In genomic region chr16:26234113-26234512, GRCm38 (mm10) we compare ENCODE assay signal across 8 mouse cellular contexts.
A peak's percentile ranks its signal among the peaks of the same experiment; 100 is the strongest.
DNase-seq lines count a peak whose midpoint lies in the region; ATAC-seq lines count a peak whose summit lies in the region.

No protein-coding gene starts in this region.

- no peaks in the 10 kb centered on the region for H3K9me3 ChIP-seq in forebrain, embryonic 16.5 days (ENCODE audit: control insufficient read depth, low read length)
- no peaks in the 10 kb centered on the region for H3K9me3 ChIP-seq in hindbrain, embryonic 14.5 days (ENCODE audit: control insufficient read depth, low read length)

- H3K9ac ChIP-seq in forebrain, embryonic 16.5 days (replicated peaks; ENCODE audit: low read depth, low read length): no peak overlapping the region
- no peak overlapping the region for H3K9ac ChIP-seq in hindbrain, embryonic 14.5 days

- no peak overlapping the region for H3K4me3 ChIP-seq in forebrain, embryonic 16.5 days (replicated peaks; ENCODE audit: low read length)
- H3K4me3 ChIP-seq in hindbrain, embryonic 14.5 days (replicated peaks; ENCODE audit: low read length): no peak overlapping the region

- peak; percentile 99 for ATAC-seq in forebrain, embryonic 16.5 days
- peak; percentile 91 for ATAC-seq in hindbrain, embryonic 14.5 days (ENCODE audit: low FRiP score)

- H3K36me3 ChIP-seq in forebrain, embryonic 16.5 days (ENCODE audit: control insufficient read depth, insufficient read depth): no peaks in the 10 kb centered on the region
- H3K36me3 ChIP-seq in hindbrain, embryonic 14.5 days (replicated peaks; ENCODE audit: control insufficient read depth, insufficient read depth): no peaks in the 10 kb centered on the region

- WGBS in forebrain, embryonic 16.5 days: 5% methylated on average over 3 of the region's 3 CpGs
- WGBS in hindbrain, embryonic 14.5 days: 9% methylated on average over 3 of the region's 3 CpGs

- no peak overlapping the region for H3K27ac ChIP-seq in forebrain, embryonic 16.5 days (ENCODE audit: low read length)
- no peak overlapping the region for H3K27ac ChIP-seq in hindbrain, embryonic 14.5 days

- H3K4me2 ChIP-seq in forebrain, embryonic 16.5 days (ENCODE audit: low read length): no peak overlapping the region
- H3K4me2 ChIP-seq in hindbrain, embryonic 14.5 days (replicated peaks): no peak overlapping the region

- peak; percentile 21 for DNase-seq in MEL-GATA-1-ER (ENCODE audit: extremely low read depth, low read depth)
- peak; percentile 30 for DNase-seq in cerebellum, adult 11 months
- DNase-seq in hindbrain, embryonic 14.5 days (ENCODE audit: low spot score): peak; percentile 96
- peak; percentile 78 to 86 for DNase-seq in layer of hippocampus, postnatal 14 days (ENCODE audit: low spot score in 2 of 2)
- peak; percentile 78 for DNase-seq in lung, postnatal 25 days (ENCODE audit: low spot score)
- DNase-seq in right cerebral cortex, adult 2 months (ENCODE audit: low spot score in 2 of 2): peak; percentile 94
- DNase-seq in urinary bladder, postnatal 36 days (ENCODE audit: low spot score in 2 of 2): peak; percentile 77 to 85

- no peaks in the 10 kb centered on the region for H3K27me3 ChIP-seq in forebrain, embryonic 16.5 days (replicated peaks; ENCODE audit: control insufficient read depth, insufficient read depth, low read length)
- H3K27me3 ChIP-seq in hindbrain, embryonic 14.5 days (ENCODE audit: control insufficient read depth, insufficient read depth, low read length): no peaks in the 10 kb centered on the region

- H3K4me1 ChIP-seq in forebrain, embryonic 16.5 days (replicated peaks; ENCODE audit: control insufficient read depth, insufficient read depth, low read length): no peaks in the 10 kb centered on the region
- H3K4me1 ChIP-seq in hindbrain, embryonic 14.5 days (replicated peaks; ENCODE audit: control insufficient read depth, insufficient read depth, low read length): no peaks in the 10 kb centered on the region

Comparison
In these comparisons a context has a peak if more than half of its experiments do, and no peak if none do; other contexts are left out.
1. DNase-seq: peak in every context shown above with its lines; median percentile 96 in hindbrain, embryonic 14.5 days; 94 in right cerebral cortex, adult 2 months; 82 in layer of hippocampus, postnatal 14 days; 81 in urinary bladder, postnatal 36 days; 78 in lung, postnatal 25 days; 30 in cerebellum, adult 11 months; 21 in MEL-GATA-1-ER.